Mouse (Mus musculus) frontal cortex, adult 2 months (tissue): ENCODE data around the gene Snx1. TPM values are rescaled to one million over a fixed set of nuclear protein-coding genes. Genes with fewer than 3 reads are reported as not detected.
A peak's percentile ranks its signal among the peaks of the same experiment; 100 is the strongest.

Experiments used
- DNase-seq, 2 experiments: peaks; one replicate each; pipeline ENCODE4 v3.0.0; 2022; ENCODE audit warnings: low spot score in 1 of 2; ENCODE audit errors: extremely low spot score in 1 of 2
- polyA plus RNA-seq: library from polyadenylated mRNA; depleted of rRNA; stranded (reverse); fragments of >200 nt; gene quantifications from 2 replicates; pipeline ENCODE4 v1.2.3, GENCODE M21; 2012; rRNA removed

Gene Snx1
- 89.1 and 93.5 TPM in 2 replicates for polyA plus RNA-seq

DNA sequence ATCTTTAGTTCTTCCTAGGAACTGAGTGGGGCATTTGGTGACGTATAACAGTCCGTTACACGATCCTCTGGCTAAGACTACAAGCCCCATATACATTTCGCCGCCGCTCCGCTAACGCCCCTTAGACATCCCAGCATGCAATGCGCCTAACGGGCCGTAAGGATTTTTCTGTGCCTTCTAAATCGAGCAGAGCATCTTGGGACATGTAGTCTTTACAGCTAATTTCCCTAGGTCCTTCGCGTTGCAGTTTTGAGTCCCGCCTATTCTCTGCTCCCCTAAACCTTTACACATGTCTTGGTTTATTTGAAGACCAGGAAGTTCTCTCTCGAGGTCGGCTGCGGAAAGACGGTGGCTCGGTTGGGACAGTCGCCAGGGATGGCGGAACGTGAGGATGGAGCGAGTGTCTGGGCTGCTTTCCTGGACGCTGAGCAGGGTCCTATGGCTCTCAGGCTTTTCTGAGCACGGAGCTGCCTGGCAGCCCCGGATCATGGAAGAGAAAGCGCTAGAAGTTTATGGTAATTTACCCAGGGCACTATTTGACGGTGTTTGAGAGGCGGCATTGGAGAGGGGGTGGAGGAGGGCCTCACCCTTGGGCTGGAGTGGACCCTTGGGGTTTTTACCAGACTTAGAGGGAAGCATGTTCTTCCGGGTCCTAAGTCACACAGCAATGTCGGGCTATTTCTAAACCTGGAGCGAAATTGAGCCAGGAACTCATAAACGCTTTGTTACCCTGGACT, at the start of gene Snx1, which contains the start of gene Ciao2a:
TSS of gene Snx1 (minus strand) at position 132 of the 737 bp plus-strand sequence.
TSS of gene Ciao2a (plus strand) at position 156 of the 737 bp plus-strand sequence.
- DNase-seq: peak; percentile 95 to 97

DNA sequence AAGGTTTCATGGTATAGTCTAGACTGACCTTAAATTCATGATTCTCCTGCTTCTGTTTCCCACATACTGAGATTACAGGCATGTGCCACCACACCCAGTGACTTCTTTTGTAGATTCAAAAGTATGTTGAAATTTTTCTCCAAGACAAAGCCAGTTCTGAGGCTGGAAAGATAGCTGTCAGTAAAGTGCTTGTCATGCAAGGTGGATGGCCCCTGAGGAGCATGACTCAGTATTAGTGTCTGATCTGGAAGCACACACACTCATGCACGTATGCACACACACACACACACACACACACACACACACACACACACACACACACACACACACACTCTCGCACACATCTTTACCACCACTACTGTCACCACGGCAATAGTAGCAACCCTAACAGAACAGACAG, 48.6 kb upstream of the Snx1 start:
- DNase-seq: no peak

DNA sequence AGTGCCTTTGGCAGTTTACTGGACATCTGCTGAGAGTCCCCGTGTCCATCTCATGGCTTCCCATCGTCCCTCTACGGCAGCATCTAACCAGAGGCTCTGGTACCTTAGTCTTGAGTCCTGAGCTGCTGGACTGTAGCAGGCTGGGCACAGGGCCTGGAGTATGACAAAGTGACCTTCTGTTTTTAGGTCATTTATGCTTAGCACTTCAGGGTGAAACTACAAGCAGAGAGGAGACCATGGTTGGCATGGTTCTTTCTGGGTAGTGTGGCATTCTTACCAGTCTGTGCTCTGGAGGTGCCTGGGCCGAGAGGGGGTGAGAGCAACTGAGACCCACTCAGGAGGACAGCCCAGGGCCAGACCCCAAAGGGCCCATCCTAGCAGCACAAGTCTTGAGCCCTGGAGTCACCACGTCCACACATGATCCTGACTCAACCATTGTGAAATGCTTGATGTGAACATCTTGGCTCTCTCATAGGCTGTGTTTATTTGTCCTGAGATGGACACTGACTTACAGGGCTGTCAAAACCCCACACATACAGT, 47.0 kb upstream of the Snx1 start:
- DNase-seq: no peak

DNA sequence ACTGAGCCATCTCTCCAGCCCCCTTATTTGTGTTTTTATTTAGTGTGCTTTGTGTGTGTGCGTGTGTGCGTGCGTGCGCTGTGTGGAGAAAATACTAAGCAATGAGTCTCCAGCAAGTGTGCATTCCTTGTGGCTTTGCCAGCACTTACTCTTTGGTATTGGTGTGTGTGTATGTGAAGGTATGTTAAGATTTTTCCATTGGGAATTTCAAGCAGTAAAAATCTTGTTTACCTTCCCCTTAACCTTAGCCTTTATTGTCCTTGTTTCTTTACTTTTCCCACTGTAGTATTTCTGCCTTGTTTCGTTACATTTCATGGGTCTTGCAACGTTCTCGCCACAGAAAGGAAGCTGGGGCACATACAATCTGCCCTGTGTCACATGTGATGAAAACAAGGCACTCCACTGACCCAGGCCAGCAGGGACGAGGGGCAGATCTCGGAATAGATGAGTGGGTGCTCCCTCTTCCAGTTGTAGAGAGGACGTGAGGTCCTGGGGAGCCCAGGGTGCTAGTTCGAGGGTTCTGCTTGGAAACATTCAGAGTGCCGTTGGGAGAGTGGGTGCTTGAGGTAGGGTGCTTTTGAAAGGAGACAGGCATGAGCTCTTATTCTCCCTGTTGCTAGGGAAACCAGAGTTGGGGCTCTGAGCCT, 45.0 kb upstream of the Snx1 start:
- DNase-seq: no peak

DNA sequence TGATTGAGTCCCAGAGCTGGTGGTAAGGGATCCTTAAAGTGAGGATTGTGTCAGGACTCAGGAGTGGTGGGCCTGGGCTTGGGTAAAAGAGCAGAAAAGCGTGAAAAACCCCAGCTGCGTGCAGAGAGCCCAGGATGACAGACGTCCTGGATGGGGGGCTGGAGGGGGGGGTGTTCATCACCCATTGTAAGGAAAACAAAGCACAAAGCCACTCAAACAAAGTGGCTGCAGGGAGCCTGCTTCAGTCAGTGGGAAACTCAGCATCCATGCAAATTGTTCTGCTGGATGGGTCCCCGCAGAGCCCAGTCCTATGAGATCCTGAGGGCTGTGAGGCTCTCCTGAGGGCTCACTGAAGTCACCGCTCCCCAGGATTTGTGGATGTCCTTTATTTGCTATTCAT, 44.1 kb upstream of the Snx1 start:
- DNase-seq: no peak

DNA sequence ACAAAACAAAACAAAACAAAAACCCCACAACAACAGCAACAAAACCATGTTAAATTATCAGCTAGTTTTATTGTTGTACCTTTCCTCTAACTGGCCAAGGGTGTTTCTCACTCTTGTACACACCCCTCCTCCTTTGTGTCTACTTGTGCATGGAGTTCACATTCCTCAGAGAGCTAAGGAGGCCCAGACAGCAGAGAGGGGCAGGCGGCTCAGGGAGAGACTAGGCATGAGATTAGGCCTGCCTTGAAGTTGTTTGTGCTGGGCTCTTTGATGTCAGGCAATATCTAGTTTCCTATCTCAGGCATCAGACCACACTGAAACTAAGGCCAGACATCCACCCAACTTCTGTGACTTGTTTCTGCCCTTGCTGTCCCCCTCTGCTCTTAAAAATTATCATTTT, 41.8 kb upstream of the Snx1 start:
- DNase-seq: no peak

DNA sequence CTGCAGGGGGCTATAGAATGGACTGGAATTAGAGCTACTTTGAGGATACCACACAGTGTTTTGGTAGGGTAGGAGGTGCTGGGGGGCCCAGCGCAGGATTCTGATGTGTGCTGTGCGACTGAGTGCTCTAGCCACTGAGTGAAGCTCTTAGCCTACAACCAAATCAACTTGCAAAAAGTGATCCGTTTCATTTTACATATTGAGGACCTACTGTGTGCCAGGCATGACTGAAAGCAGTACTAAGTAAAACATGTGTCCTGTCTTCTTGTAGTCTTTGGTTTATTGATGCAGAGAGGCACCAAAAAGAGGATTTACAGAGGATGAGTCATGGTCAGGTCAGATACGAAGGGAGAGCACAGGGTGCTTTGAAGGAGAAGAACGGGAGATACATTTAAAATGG, 40.8 kb upstream of the Snx1 start:
- no peak for DNase-seq

DNA sequence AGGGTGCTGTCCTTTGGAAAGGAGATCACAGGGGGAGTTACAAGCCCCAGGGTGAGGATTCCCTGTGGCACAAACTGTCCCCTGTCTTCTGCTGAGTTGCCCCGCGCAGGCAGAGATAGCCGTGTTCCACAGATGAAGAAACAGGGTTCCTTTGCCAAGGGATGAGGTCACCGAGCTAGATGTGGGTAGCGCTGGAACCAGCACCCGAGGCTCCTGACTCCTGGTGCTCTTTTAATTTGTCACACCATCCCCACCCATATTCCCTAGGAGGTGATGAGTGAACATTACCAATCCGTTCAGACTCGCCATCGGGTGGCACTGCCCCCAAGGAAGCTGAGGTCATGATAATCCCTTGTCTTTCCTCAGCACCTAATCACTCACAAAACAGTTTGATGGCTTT, 36.6 kb upstream of the Snx1 start:
- no peak for DNase-seq

DNA sequence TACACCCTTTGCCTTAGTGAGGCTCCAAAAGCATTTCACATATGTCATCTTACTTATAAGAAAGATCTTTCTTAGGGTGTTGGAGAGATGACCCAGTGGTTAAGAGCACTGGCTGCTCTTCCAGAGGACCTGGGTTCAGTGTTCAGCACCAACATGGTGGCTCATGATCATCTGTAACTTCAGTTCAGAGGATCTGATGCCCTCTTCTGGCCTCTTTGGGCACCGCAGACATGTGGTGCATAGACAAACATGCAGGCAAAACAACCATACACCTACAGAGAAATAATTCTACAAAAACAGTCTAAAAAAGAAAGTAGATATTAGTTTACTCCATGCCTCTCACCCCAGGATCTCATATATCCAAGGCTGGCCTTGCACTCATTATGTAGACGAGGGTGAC, 33.8 kb upstream of the Snx1 start:
- no peak for DNase-seq

DNA sequence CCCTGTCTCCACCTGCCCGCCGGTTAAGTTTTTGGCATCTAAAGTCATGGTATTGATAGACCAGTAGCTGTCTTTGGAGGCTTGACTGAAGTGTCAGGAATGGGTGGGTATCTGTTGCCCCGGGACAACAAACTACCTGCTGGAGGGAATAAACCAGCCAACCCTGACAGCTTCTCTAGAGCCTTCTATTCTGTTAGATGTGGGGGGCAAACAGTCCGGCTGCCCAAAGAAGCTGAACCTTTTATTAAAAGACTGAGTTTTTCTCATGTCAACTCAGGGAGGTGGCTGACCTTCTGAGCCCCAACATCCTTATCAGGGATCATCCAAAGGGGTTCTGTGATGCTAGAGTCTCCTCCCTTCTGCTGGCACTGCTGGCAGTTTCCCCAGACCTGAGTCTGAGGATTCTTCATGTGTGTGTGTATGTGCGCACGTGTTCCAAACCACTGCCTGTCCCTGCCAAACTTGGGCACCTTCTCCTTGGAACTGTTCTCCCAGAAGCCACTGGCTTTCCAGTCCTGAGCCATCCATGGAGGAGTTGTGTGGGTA, 32.6 kb upstream of the Snx1 start:
- no peak for DNase-seq

DNA sequence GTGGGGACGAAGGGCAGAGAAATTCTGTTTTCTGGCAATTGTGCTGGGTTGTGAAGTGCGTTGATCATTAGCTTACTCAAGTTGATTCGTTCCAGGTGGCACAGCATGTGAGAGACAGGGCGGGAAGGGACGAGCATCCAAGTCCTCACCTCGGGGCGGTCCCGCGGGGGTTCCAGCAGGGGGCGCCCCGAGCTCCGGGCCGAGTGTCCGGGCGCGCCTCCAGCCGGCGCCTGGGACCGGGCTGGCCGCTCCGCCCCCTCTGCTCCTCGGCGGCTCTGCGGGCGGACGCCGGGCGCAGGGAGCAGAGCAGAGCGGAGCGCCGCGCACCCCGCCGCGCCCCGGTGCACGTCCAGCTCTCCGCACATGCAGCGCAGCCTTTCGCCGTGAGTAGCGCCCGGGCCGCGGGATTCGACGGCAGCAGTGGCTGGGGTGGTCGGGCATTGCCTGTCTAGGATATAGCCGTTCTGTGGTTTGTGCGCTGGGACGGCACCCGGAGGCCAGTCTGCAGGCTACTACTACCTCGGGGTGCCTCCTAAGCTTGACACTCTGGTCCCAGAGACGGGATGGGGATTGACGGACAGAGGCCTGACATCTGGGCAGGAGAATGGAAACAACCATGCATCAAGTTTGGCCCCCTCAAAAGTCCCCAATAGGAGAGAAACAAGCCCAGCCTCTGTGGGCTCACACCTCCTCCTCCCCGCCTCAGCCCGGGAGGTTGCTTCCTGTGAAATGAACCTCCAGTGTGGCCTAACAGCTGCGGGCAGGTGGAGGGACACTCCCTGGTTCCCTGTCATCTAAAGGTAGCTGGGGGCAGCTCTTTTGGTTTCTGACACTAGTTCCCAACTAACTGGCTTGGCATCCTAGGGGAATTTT, 31.8 kb upstream of the Snx1 start, which contains the start of gene Dapk2:
TSS of gene Dapk2 (plus strand) at position 266 of the 873 bp plus-strand sequence.
- peak in 1 of 2 experiments; percentile 57 for DNase-seq

DNA sequence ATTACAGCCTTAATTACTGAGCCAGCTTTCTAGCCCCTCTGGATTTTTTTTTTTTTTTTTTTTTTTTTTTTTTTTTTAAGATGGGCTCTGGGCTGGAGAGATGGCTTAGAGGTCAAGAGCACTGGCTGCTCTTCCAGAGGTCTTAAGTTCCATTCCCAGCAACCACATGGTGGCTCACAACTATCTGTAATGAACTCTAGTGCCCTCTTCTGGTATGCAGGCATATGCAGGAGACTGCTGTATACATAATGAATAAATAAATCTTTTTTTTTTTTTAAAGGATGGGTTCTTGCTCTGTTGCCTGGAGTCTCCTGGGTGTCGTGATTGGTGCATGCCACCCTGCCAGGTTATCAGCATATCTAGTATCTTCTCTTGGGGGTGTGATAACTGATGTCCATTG, 29.1 kb upstream of the Snx1 start:
- no peak for DNase-seq

DNA sequence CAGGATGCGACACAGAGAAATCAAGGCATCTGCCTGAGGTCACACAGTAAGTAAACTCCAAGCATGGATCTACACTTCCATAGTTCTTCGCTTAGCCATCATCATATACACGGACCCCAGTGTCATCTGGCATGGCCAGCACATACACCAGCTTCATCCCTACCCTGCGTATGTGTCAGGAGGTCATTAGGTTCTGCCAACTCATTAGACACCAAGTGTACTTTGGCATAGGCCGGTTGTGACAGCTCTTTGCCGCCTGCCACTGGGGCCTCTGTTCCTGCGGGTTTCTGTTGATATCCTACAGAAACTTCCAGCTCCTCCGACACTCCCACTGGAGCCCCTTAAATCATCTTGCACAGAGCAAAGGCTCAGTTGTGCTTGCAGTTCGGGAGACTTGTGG, 27.6 kb upstream of the Snx1 start:
- DNase-seq: no peak

DNA sequence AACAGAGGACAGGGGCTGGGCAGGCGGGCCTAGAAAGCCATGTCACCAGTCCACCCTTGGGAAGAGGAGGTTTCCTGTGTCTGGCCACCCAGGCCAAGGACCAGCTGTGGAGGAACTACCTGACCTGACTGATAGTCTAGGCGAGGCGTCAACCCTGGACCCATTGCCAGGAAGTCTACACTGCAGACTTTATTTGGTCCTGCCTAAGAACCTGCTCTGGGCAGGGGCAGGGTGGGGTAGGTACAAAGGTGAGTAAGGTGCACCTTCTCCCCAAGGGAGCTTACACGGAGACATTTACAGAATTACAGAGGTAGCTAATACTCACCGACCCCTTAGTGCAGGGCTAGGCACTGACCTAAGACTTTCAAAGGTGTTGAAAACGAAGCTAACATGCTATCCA, 27.2 kb upstream of the Snx1 start:
- no peak for DNase-seq

DNA sequence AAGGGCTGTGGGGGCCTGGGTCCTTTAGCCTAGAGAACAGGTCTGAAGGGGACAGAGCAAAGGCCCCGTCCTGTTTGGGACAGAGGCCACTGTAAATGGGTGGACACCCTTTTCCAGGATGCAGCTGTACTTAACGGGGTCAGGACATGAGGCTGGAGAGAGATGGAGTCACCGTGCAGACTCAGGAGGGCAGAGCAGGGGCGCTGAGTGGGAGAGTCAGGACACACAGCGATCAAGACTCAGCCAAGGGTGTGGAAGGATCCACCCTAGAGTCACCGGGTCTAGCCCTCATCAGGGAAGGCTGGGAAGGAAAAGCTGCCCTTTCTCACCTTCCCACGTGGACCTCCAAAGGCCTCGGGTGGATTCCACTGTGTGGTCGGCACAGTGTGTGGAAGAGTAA, 25.6 kb upstream of the Snx1 start:
- no peak for DNase-seq

DNA sequence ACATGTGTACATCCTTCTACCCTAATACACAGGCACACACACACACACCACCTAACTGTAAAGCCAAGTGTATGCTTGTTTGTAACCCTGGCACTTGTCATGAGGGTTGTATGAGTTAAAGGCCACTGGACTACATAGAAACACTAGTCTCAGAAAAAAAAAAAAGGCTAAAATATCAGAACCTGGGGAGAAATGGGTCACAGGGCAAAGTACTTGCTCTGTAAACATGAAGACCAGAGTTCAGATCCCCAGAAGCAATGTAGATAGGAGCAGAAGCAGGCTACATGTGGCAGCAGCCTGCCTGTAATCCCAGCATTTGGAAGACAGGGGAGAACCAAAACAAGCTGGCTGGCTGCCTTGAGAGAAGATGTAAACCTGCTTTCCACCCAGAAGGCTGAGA, 19.8 kb upstream of the Snx1 start:
- no peak for DNase-seq

DNA sequence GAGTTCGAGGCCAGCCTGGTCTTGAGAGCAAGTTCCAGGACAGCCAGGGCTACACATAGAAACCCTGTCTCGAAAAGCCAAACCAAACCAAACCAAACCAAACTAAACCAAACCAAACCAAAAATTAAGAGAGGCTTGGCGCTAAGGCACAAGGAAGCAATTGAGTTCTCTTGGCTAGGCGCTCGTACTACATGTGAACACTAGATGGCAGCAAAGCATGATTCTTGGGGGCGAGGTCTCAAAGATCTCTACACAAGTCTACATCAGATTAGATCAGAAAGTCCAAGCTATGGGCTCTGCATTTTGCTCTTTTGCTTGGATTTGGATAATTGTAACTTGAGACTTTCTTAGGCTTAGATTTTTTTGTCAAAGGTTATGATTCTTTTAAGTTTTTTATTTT, 17.9 kb upstream of the Snx1 start:
- DNase-seq: peak; percentile 41 to 93

DNA sequence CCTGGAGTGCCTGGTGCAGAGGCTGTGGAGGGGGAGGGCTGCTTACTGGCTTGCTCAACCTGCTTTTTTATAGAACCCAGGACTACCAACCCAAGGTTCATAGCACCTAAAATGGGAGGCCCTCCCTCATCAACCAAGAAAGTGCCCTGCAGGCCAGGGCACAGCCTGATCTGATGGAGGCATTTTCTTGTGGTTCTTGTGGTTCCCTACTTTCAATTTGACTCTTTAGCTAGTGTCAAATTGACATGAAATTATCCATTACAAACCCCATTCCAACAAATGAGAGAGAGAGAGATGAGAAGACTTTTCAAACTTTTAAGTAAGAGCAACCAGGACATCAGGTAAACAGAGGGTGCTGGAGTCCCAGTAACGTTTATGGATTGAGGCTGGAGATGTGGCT, 15.9 kb upstream of the Snx1 start:
- no peak for DNase-seq

DNA sequence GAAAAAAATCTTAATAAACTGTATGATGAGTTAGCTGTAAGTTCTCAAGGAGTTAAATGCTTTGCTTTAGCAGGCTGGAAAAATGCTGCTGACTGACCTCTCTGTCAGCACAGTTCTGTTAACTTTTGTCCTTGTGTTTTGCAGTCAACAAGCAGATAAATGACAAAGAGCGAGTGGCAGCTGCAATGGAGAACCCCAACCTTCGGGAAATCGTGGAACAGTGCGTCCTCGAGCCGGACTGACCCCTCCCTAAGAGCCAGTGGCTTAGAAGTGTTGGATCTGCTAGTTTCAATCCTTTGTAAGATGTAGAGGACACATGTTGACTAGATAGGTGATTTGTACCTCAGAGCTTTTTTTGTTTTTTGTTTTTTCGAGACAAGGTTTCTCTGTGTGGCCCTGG, 11.8 kb upstream of the Snx1 start:
- no peak for DNase-seq

DNA sequence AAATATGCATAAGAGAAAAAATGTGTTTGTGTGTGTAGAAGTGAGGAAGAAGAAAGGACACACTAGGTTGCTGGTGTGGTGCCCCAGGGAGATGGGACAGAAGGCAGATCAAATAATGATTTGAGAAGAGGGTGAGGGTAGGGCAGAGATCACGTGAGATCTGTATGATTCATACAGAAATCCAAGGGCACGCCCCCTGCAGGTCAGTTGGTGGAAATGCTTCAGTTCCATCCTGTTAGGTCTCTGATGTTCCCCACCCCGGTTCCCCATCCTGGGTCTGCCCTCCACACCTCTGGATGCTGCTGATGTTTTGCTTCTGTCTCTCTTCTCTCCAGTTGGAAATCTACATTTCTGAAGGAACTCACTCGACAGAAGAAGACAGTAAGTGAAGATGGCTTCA, 9.6 kb upstream of the Snx1 start:
- DNase-seq: no peak

DNA sequence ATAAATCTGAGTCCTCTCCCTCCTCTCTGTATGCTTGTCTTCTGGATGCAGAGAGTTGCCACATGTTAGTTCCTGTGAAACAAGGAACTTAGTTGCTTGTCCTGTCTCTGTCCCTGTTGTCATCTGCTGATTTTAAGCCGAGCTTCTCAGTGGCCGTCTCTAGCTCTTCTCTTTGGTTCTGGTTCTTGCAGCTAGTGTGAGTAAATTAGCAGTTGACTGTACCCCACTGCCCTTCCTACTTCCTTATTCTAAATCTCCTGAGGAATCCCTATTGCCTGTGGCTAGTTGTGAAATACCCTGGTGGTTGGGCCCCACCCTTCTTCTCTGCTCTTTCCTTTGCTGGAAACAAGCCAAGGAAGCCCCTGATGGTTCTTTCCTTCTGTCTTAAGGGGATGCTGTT, 5.1 kb upstream of the Snx1 start:
- no peak for DNase-seq
